Mouse (Mus musculus) heart, postnatal 0 days (tissue): ENCODE results near the gene Pilrb2. TPM values are rescaled to one million over a fixed set of nuclear protein-coding genes. Genes with fewer than 3 reads are reported as not detected.

Source experiments
- ATAC-seq: fragments of 200-750 bp; cut with Nextera tagmentation; 2 replicates; pipeline ENCODE4 v1.8.0; 2017; ENCODE audit warnings: low read depth, moderate number of reproducible peaks, moderate library complexity; ENCODE audit not compliant: insufficient read depth
- DNase-seq: peaks from one replicate; pipeline ENCODE4 v3.0.0-alpha.2; 2016; ENCODE audit warnings: low spot score
- H3K27ac ChIP-seq: fragments of 300-500 bp; sonication (generic); 2 replicates; pipeline ENCODE4 v1.5.1; 2014; ENCODE audit warnings: low read depth, mild to moderate bottlenecking
- H3K27me3 ChIP-seq: fragments of 300-500 bp; sonication (generic); 2 replicates; pipeline ENCODE4 v1.6.1; 2014; ENCODE audit warnings: low read length, mixed read lengths; ENCODE audit not compliant: control insufficient read depth, insufficient read depth
- H3K36me3 ChIP-seq: fragments of 300-500 bp; sonication (generic); replicated peaks from 2 replicates; pipeline ENCODE4 v1.6.1; 2014; ENCODE audit warnings: low read length, mixed read lengths; ENCODE audit not compliant: control insufficient read depth, insufficient read depth
- H3K4me1 ChIP-seq: fragments of 300-500 bp; sonication (generic); 2 replicates; pipeline ENCODE4 v1.6.1; 2014; ENCODE audit warnings: antibody characterized with exemption; ENCODE audit not compliant: control insufficient read depth, insufficient read depth
- H3K4me2 ChIP-seq: fragments of 300-500 bp; sonication (generic); 2 replicates; pipeline ENCODE4 v1.6.1; 2014; ENCODE audit warnings: low read depth, mild to moderate bottlenecking, low read length, moderate library complexity
- H3K4me3 ChIP-seq: fragments of 300-500 bp; sonication (generic); 2 replicates; pipeline ENCODE4 v1.5.1; 2014; ENCODE audit warnings: low read depth, low read length
- H3K9ac ChIP-seq: fragments of 300-500 bp; sonication (generic); replicated peaks from 2 replicates; pipeline ENCODE4 v1.6.1; 2014; ENCODE audit warnings: low read depth, low read length, mixed read lengths
- H3K9me3 ChIP-seq: fragments of 300-500 bp; sonication (generic); replicated peaks from 2 replicates; pipeline ENCODE4 v1.6.1; 2016; ENCODE audit warnings: low read length; ENCODE audit not compliant: control insufficient read depth
- CTCF ChIP-seq: IDR thresholded peaks from 2 replicates; pipeline ENCODE4 v1.5.1; 2016; ENCODE audit warnings: antibody characterized with exemption, control low read depth, low read depth
- EP300 ChIP-seq: IDR thresholded peaks from 2 replicates; pipeline ENCODE4 v1.6.1; 2016; ENCODE audit warnings: antibody characterized with exemption, low read depth
- WGBS: fragments of 180-500 bp; shearing (Covaris S2); extraction: QIAGEN DNeasy Blood & Tissue Kit; methylation state at CpG from one replicate; pipeline ENCODE4 v1.1.7; 2014; 5-methylcytosine and 5-hydroxymethylcytosine counted together
- polyA plus RNA-seq: library from polyadenylated mRNA; unstranded; fragments of >200 nt; fragmentation: Nextera tagmentation; extraction: Ambion mirVana; gene quantifications from 2 replicates; pipeline ENCODE4 v1.2.1, GENCODE M21; 2015
- total RNA-seq: library from RNA; depleted of rRNA; stranded (reverse); fragments of >200 nt; gene quantifications from 2 replicates; pipeline ENCODE4 v1.2.3, GENCODE M21; 2014; ENCODE audit warnings: low replicate concordance; rRNA removed

The Pilrb2 gene
- total and polyA plus RNA-seq, 2 experiments from 2014 or later: 1.2 TPM; not detected in 1

DNA sequence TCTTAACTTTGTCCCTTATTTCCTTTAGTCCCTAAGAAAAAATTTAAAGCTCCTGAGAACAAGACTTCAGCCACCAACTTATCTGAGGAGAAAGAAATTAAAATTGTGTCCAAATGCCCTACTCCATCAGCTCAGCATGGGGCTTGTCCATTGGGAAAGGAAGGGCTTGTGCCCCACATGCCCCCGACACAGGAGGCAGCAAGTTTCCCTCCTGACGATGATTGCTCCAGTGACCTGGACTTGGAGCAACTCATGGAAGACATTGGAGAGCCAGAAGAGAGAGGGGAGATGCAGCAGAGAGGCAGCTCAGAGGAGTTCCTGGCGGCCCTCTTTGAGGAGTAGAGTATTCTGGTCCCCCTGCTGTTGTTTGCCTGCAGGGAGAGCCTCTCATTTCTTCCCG is 49.5 kb downstream of the Pilrb2 start:
- DNase-seq: no peak
- Histone ChIP-seq H3K9ac (no peak overlapping the region), H3K4me2 (no peak overlapping the region), H3K4me1 (no peaks in the 10 kb centered on the region), H3K9me3 (no peaks in the 10 kb centered on the region), H3K36me3 (no peaks in the 10 kb centered on the region), H3K27ac (no peak overlapping the region), H3K27me3 (no peaks in the 10 kb centered on the region), H3K4me3 (no peak overlapping the region)
- no peak for ATAC-seq
- no peak for TF ChIP-seq EP300
- no peak for TF ChIP-seq CTCF
- WGBS: 66% methylated on average over 4 of the region's 4 CpGs

- ATAC-seq (peak; percentile 67), DNase-seq (peak; percentile 57)
- TF ChIP-seq EP300: no peak
- no peak for TF ChIP-seq CTCF
- Histone ChIP-seq H3K36me3 (no peaks in the 10 kb centered on the region), H3K4me1 (no peaks in the 10 kb centered on the region), H3K27me3 (no peaks in the 10 kb centered on the region), H3K27ac (peak overlapping the region; percentile 50), H3K4me2 (no peak overlapping the region), H3K4me3 (no peak overlapping the region), H3K9me3 (no peaks in the 10 kb centered on the region), H3K9ac (no peak overlapping the region)
- 34% methylated on average over 4 of the region's 4 CpGs for WGBS
Measured at GRCm38 (mm10) chr5:137817466-137818222, 54.0 kb downstream of the Pilrb2 start.

Other genes starting within 250 kb of the Pilrb2 start
- 0.65 TPM in 1 of 2 replicates, not detected in the other for gene Fbxo24, start 242.8 kb downstream of the Pilrb2 start, total RNA-seq
- 0.11 and 0.16 TPM in 2 replicates for gene Fbxo24, start 242.8 kb downstream of the Pilrb2 start, polyA plus RNA-seq
- 12.7 and 19.7 TPM in 2 replicates for gene Lrch4, start 242.7 kb downstream of the Pilrb2 start, total RNA-seq
- 15.9 and 17.8 TPM in 2 replicates for gene Lrch4, start 242.7 kb downstream of the Pilrb2 start, polyA plus RNA-seq
- gene Gm20605, start 242.6 kb downstream of the Pilrb2 start, total RNA-seq: 1.6 and 5.3 TPM in 2 replicates
- 1.8 and 2.5 TPM in 2 replicates for gene Gm20605, start 242.6 kb downstream of the Pilrb2 start, polyA plus RNA-seq
- gene Sap25, start 230.5 kb downstream of the Pilrb2 start, total RNA-seq: 10.4 TPM in 1 of 2 replicates, not detected in the other
- 1.5 and 2.8 TPM in 2 replicates for gene Sap25, start 230.5 kb downstream of the Pilrb2 start, polyA plus RNA-seq
- 7.6 TPM in 1 of 2 replicates, not detected in the other for gene Irs3, start 226.1 kb downstream of the Pilrb2 start, total RNA-seq
- 0.08 and 0.23 TPM in 2 replicates for gene Irs3, start 226.1 kb downstream of the Pilrb2 start, polyA plus RNA-seq
- 27.0 and 28.8 TPM in 2 replicates for gene Agfg2, start 187.1 kb downstream of the Pilrb2 start, total RNA-seq
- gene Agfg2, start 187.1 kb downstream of the Pilrb2 start, polyA plus RNA-seq: 14.3 and 15.5 TPM in 2 replicates
- gene Nyap1, start 130.2 kb downstream of the Pilrb2 start, total RNA-seq: 1.3 and 5.8 TPM in 2 replicates
- 0.56 and 0.65 TPM in 2 replicates for gene Nyap1, start 130.2 kb downstream of the Pilrb2 start, polyA plus RNA-seq
- 167 and 192 TPM in 2 replicates for gene Tsc22d4, start 126.1 kb downstream of the Pilrb2 start, total RNA-seq
- gene Tsc22d4, start 126.1 kb downstream of the Pilrb2 start, polyA plus RNA-seq: 221 and 232 TPM in 2 replicates
- 24.0 and 24.5 TPM in 2 replicates for gene Ppp1r35, start 93.0 kb downstream of the Pilrb2 start, total RNA-seq
- gene Ppp1r35, start 93.0 kb downstream of the Pilrb2 start, polyA plus RNA-seq: 10.4 and 15.4 TPM in 2 replicates
- gene Mepce, start 84.2 kb downstream of the Pilrb2 start, total RNA-seq: 18.0 and 19.6 TPM in 2 replicates
- 5.0 and 5.4 TPM in 2 replicates for gene Mepce, start 84.2 kb downstream of the Pilrb2 start, polyA plus RNA-seq
- 1.4 and 8.7 TPM in 2 replicates for gene Zcwpw1, start 84.0 kb downstream of the Pilrb2 start, total RNA-seq
- 2.2 and 3.6 TPM in 2 replicates for gene Zcwpw1, start 84.0 kb downstream of the Pilrb2 start, polyA plus RNA-seq
- gene Pilra, start 35.5 kb downstream of the Pilrb2 start, total RNA-seq: 3.7 and 78.0 TPM in 2 replicates
- 2.0 TPM in 2 replicates for gene Pilra, start 35.5 kb downstream of the Pilrb2 start, polyA plus RNA-seq
- gene Pilrb1, start 13.7 kb downstream of the Pilrb2 start, total RNA-seq: 0.66 TPM in 1 of 2 replicates, not detected in the other
- 0.45 and 0.75 TPM in 2 replicates for gene Pilrb1, start 13.7 kb downstream of the Pilrb2 start, polyA plus RNA-seq
- gene Cyp3a13, start 49.8 kb upstream of the Pilrb2 start, total RNA-seq: not detected in 2 replicates
- 0.10 and 0.11 TPM in 2 replicates for gene Cyp3a13, start 49.8 kb upstream of the Pilrb2 start, polyA plus RNA-seq
- gene Gjc3, start 91.3 kb upstream of the Pilrb2 start, total RNA-seq: 0.92 TPM in 1 of 2 replicates, not detected in the other
- gene Gjc3, start 91.3 kb upstream of the Pilrb2 start, polyA plus RNA-seq: 0.05 and 0.08 TPM in 2 replicates
- gene Azgp1, start 109.7 kb upstream of the Pilrb2 start, total RNA-seq: 4.2 TPM in 1 of 2 replicates, not detected in the other
- gene Azgp1, start 109.7 kb upstream of the Pilrb2 start, polyA plus RNA-seq: 0.08 TPM in 1 of 2 replicates, not detected in the other
- gene Smok3a, start 149.4 kb upstream of the Pilrb2 start, total RNA-seq: not detected in 2 replicates
- gene Smok3a, start 149.4 kb upstream of the Pilrb2 start, polyA plus RNA-seq: not detected in 2 replicates
- not detected in 2 replicates for gene Smok3b, start 149.6 kb upstream of the Pilrb2 start, total RNA-seq
- not detected in 2 replicates for gene Smok3b, start 149.6 kb upstream of the Pilrb2 start, polyA plus RNA-seq
- gene Smok3c, start 181.4 kb upstream of the Pilrb2 start, total RNA-seq: not detected in 2 replicates
- gene Smok3c, start 181.4 kb upstream of the Pilrb2 start, polyA plus RNA-seq: not detected in 2 replicates
- 10.9 and 19.1 TPM in 2 replicates for gene Zkscan1, start 213.3 kb upstream of the Pilrb2 start, total RNA-seq
- gene Zkscan1, start 213.3 kb upstream of the Pilrb2 start, polyA plus RNA-seq: 5.4 and 6.5 TPM in 2 replicates
- gene Zscan21, start 245.1 kb upstream of the Pilrb2 start, total RNA-seq: 7.7 and 14.0 TPM in 2 replicates
- 25.0 and 25.2 TPM in 2 replicates for gene Zscan21, start 245.1 kb upstream of the Pilrb2 start, polyA plus RNA-seq